Mouse (Mus musculus) lung, postnatal 4 days (tissue): ENCODE measurements around the gene Yipf4.

Experiments
- DNase-seq, 2 experiments: peaks; one replicate each; pipeline ENCODE4 v3.0.0; 2021

Gene Yipf4

DNA sequence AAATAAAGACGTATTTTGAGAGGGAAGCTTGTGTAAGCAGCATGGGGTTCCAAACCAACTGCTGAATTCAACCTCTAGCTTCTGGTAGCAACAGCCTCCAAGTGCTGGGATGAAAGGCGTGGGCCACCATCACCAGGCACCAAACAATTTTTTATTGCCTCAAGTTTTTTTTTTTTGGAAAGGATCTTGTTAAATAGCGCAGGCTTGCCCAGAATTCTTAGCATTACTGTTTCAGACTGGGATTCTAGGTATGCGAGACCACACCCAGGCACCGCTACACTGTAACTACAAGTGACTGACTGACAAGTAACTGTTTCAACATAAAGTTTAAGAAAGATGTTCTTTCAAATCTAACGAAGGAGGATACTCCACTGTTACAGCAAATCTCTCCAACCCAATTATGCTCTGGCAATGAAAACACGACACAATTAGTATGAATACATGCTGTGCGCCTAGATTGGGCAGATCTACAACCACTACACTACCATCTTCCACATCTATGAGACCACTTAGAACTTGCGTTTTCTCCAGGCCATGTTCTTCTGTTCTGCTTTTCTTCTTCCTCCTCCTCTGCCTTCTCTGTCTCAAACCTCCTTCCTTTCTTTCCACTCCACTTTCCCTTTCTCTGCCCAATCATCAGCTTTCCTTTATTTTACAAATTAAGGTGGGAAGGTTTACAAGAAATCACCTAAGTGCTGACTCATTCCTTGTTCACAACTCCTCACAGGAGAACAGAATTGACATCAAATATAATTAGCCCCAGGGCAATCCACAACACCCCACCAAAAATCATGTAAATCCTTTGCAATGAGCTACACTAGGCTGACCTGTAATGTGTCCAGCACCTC lies 37.7 kb downstream of the Yipf4 start:
- DNase-seq, result peak in 1 of 2 experiments; percentile 4

- peak; percentile 100 for DNase-seq
Observed at GRCm38 (mm10) chr17:74527729-74528607, 38.7 kb downstream of the Yipf4 start, which contains the start of gene Birc6. Birc6 (plus strand) TSS chr17:74528295.

GRCm38 (mm10) chr17:74528648-74529532 lies 39.6 kb downstream of the Yipf4 start:
- DNase-seq, result no peak

- DNase-seq, result no peak
Observed at GRCm38 (mm10) chr17:74529533-74529824, 40.2 kb downstream of the Yipf4 start.

DNA sequence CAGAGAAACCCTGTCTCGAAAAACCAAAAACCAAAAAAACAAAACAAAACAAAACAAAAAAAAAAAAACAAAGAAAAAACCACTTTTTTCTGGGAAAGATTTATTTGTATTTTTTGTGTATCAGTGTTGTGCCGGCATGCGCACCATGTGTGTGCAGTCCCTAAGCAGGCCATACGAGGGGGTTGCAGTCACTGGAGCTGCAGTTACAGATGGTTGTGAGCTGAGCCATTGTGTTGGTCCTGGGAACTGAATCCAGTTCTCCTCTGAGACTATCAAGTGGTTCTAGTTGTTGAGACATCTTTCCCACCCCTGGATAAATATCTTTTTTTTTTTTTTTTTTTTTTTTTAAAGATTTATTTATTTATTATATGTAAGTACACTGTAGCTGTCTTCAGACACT lies 45.7 kb downstream of the Yipf4 start:
- DNase-seq, result no peak

GRCm38 (mm10) chr17:74537526-74537925 lies 48.2 kb downstream of the Yipf4 start:
- DNase-seq, result no peak

- DNase-seq, result no peak
Observed at GRCm38 (mm10) chr17:74543615-74544014, 54.3 kb downstream of the Yipf4 start.
